18 mouse cellular contexts compared by ENCODE assay signal in the genomic region with DNA sequence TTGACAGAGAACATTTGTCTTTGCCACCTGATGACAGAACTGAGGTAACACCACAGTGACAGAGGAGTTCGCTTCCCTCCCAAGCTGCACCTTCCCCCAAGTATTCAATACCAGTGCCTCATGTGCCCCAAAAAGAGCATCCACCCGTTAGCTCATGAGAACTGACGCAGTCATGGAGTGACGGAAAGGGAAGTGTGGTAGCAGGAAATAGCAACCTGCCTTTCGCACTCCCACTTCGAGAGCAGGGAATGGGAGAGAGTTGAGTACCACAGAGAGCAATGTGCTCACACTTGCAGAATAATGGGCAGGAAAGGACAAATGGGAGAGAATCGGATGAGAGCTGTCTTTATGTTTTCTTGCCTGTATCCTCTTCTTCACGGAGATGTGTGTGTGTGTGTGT. TPM values are rescaled to one million over a fixed set of nuclear protein-coding genes. Genes with fewer than 3 reads are reported as not detected.
"Had no signal": no experiment of that assay in that cellular context is flagged by ENCODE, and none has a peak within 500 bp of the region (broad histone marks: within the 10 kb centered on the region; RNA-seq: fewer than 3 reads in every experiment).

No protein-coding gene starts in this region.

- ATAC-seq: hindbrain, postnatal 0 days; intestine, embryonic 16.5 days; liver, embryonic 12.5 days had no signal

- DNase-seq: gastrocnemius, postnatal 14 days; gastrocnemius, postnatal 36 days; heart, adult 18-20 months; heart, postnatal 14 days; heart, postnatal 36 days; kidney, adult 11 months; kidney, adult 2 months; kidney, adult 9 months; kidney, postnatal 14 days; kidney, postnatal 36 days; layer of hippocampus, adult 9-11 months; layer of hippocampus, postnatal 36 days; left cerebral cortex, postnatal 4 days had no signal

RNA-seq across cellular contexts. Expression of a gene that starts 39.2 kb away (rescaled TPM):
- total RNA-seq: gastrocnemius, postnatal 36 days; hematopoietic stem cell, adult 5-6 weeks; liver, adult 2 months had no signal
